Mouse (Mus musculus) mesoderm, embryonic 11.5 days (tissue): Measurements from ENCODE around the gene Zfp750.

Source experiments
- DNase-seq: peaks from one replicate; pipeline ENCODE4 v3.0.0-alpha.2; 2012; ENCODE audit warnings: low read depth, low spot score

The Zfp750 gene

DNA sequence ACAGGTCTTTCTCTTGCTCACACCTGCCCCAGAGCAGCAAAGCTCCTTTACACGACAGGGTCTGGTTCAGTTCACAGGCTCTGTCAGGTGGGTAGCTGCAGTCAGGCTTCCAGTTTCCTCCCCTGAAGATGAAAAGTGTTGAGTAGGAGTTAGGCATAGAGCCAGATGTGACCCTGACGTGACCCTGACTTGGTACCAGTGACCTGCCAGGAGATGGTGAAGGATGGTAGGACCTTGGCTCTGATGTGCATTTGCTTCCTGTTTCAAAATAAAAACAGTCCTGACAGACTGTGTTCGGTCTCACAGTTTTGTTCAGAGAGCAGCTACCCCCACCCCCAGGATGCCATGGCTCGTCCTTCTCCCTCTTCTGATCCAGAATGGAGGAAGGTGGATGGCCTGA, 23.3 kb upstream of the Zfp750 start:
- DNase-seq, result no peak

DNA sequence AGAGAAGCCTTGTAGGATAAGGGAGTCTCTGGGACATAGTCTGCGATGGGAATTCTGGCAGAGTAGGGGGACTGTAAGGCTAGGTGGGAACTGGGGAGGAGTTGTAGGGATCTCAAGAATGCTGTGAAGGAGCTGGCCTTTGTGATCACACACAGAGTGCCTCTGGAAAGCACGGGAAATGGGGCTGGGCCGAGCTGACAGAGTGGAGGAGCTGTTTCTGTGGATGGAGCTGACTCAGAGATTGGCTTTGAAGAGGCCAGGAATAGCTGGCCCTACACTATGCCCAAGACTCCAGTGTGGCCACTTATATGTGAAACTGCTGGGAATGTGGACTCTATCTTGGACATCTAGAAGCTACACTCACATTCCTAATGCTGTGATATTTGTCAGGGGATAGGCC, 17.4 kb upstream of the Zfp750 start:
- no peak for DNase-seq

DNA sequence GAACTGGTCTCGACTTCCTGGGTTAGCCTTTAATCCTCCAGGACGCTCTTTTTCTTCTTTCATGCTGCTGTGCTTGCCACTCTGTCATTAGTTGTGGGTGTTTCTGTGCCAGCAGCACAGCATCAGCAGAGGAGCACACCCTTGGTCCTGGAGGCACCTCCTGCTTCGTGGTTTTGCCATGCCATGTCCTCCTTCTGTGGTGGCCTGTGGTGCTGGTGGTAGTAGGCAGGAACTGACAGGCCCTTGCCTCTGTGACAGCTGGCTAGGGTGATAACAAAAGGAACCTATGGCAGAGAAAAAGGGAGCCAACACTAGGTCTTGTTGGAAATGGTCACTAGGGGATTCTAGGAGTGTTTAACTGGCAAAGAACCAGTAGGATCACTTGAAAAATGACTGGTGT, 10.6 kb upstream of the Zfp750 start:
- DNase-seq, result no peak

DNA sequence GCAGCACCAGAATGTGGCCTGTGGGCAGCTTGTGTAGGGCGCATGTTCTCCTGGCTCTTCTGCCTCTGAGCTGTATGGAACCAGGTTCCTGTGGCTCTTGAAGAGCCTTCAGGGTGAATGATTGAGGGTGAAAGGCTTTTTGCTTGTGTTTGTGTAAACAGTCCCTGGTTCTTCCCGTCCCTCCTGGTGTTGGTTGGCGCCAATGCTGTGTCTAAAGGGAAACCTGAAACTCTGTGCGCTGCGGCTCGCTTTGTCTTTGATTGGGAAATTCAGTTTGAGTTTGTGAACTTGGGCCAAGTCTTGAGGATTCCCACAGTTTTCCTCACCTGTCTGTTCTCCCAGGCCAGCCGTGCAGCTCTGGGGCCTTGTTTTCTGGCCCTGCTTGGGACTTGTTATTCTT, 5.1 kb upstream of the Zfp750 start:
- no peak for DNase-seq

GRCm38 (mm10) chr11:121522156-121522762, 3.1 kb upstream of the Zfp750 start:
- DNase-seq, result no peak

GRCm38 (mm10) chr11:121520761-121521160, 1.6 kb upstream of the Zfp750 start:
- no peak for DNase-seq

GRCm38 (mm10) chr11:121519703-121520102, 570 bp upstream of the Zfp750 start:
- no peak for DNase-seq

GRCm38 (mm10) chr11:121517687-121518465, 1.3 kb downstream of the Zfp750 start:
- no peak for DNase-seq

- no peak for DNase-seq
Measured at GRCm38 (mm10) chr11:121516906-121517305, 2.2 kb downstream of the Zfp750 start.

DNA sequence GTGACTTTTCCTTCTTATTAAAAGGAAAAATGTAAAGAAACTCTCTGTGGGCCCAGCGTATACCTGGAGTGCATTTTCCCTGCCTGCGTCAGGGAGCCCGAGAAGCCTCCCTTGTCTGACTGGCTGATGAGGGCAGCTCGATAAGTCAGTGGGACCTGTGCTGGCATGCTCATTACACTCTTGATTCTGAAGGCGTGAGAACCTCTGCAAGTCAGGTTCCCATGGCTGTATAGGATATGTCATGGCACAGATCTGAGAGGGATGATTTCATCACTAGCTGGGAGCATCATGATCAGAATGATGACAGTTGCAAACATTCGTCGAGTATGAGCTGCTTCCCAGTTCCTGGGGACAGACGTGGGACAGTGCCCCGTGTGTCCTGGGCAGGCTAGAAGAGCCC, 3.1 kb downstream of the Zfp750 start:
- no peak for DNase-seq

DNA sequence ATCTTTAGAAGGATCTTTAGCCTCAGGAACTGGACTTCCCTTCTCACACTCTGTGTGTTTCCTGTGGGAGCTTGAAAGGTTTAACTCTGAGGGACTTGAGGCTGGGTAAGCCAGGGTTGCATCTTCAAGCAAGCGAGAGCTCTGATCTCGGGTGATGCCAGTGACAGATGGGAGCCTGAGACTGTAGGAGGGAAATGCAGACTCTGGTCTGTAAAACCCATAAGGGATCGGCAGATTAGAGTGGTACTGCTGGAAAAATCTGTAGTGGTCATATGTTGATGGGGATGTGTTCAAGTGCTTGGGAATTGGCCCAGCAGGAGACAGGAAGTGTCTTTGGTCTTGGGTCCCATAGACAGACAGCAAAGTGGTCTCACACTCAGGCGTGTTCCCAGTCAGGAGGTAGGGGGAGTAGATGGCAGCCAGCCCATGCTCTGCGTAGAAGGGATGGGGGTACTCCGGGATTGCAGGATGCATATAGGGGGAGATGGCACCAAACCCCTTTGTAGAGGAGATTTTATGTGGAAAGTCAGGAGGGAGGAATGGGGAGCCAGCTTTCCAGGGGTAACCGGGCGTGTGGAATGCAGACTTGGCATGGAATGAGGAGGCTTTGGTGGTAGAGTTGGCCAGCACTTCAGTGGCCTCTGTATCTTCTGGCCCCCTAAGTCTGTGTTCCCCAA, 6.1 kb downstream of the Zfp750 start:
- DNase-seq, result no peak

DNA sequence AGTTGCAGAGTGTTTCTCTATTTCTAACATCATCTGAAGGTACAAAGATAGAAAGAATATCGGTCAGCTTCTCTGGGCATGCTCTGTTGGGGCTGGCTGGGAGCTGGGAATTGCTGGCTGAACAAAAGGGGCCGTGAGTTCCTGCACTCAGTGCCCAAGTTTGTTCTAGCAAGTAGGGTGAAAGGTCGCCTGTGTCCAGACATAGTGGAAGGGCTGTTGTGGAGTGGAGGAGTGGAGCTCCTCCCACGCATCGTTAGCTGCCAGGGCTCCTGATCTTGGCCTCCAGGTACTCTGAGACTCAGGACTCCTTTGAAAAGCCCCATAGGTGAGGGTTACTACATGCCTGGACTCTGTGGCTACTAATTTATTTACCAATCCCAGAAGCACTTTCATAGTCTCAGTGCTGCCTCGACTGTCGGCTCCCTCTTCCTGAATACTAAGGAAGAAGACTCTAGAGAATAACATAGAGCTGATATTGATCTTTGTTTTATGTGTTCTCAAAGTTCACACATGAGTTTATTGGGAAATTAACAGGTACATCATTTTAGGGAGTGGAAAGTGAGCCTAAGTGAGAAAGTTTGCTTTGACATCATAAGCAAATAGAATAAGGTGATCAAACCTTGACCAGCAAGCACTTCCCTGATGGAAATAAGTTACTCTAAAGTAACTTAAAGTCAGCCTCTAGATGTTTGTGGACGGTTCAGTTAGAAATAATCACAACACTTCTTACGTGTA, 8.5 kb downstream of the Zfp750 start:
- DNase-seq, result no peak

DNA sequence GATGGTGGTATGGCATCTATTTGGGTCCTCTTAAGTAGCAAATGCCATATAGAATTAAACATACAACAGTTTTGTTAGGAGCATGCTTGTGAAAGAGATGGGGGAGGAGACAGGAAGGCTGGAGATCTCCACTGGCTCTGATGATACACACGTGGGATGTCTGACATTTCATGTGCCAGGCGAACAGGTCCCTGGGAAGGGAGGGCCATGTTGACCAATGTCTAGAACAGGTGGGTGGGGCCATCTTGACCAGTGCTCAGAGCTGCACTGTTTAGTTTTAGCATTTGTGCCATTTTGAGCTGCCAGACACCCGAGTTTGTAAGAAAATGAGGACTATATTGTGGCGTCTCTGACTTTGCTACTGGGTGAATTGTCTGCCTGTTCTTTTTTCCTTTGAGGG, 10.7 kb downstream of the Zfp750 start:
- no peak for DNase-seq

- no peak for DNase-seq
Measured at GRCm38 (mm10) chr11:121502000-121502860, 16.9 kb downstream of the Zfp750 start.

GRCm38 (mm10) chr11:121501525-121501924, 17.6 kb downstream of the Zfp750 start:
- DNase-seq, result no peak

- DNase-seq, result no peak
Measured at GRCm38 (mm10) chr11:121500595-121500994, 18.5 kb downstream of the Zfp750 start.

DNA sequence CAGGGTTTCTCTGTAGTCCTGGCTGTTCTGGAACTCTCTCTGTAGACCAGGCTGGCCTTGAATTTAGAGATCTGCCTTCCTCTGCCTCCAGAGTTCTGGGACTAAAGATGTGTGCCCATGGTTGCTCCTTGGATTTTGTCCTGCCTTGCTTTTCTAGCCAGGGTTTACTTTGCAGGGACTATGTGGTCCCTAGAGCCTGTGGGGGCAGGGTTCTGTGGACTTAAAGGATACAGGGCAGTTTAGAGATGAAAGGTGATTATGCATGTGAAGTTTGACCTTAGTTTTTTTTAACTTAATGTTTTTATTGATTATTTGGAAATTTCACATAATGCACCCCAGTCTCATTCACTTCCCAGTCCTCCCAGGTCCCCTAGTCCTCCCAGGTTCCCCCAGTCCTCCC, 28.5 kb downstream of the Zfp750 start:
- no peak for DNase-seq

DNA sequence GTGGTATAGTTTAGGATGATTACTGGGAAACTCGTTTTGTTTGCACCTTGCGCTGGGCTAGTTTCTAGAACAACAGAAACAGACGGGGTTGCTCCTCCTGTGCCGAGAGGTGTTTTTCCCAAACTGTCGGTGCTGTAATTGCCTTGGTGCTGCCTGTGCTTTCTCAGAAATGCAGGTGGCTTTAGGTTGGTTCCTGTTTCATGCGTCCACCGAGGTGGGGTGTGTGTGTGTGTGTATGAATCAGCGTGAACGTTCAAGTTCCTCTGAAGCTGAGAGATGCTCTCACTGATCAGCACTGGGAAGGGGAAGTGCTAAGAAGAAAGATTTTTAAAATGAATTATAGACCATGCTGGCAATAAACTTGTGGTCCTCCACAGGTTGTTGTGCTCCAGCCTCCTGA, 33.3 kb downstream of the Zfp750 start:
- no peak for DNase-seq

GRCm38 (mm10) chr11:121481129-121481528, 38.0 kb downstream of the Zfp750 start:
- no peak for DNase-seq

DNA sequence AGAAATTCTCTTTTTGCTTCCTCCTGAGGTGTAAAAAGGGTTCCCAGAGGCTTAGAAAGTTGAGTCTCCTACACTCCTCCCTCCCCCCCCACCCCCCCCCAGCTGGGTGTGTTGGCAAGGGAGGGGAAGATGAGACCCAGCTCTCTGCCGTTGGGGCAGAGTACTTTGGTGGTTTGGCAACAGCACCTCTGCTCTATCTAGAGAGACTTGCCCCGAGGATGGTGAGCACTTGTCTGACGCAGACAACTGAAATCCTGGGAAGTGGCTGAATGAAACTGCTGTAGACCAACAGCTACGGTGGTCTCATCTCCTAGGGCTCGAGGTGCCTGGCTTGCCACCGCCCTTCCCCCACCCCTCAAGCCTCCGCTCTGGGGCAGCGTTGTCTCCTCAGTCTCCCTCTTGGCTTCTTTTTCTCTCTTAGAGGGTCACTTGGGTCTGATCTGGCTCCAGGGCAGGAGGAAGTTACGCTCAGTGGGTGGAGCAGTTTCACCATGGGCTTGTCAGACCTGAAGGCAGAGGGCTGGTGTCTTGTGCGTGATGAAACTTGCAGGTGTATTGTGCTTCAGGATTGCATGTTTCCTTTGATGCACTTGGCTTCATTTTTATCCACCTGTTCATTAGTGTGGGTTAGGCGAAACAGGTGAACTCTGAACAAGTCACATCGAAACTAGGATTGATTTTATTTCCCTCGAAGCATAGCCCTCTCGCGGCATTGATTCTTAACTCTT, 39.5 kb downstream of the Zfp750 start:
- no peak for DNase-seq
